Mouse (Mus musculus): ENCODE results near the gene Cecr2.
"Not testable (repeated sequence)": the region's sequence is repeated elsewhere in the genome, so short reads cannot be mapped to it uniquely, and the experiment has no call there.

Gene Cecr2

DNA sequence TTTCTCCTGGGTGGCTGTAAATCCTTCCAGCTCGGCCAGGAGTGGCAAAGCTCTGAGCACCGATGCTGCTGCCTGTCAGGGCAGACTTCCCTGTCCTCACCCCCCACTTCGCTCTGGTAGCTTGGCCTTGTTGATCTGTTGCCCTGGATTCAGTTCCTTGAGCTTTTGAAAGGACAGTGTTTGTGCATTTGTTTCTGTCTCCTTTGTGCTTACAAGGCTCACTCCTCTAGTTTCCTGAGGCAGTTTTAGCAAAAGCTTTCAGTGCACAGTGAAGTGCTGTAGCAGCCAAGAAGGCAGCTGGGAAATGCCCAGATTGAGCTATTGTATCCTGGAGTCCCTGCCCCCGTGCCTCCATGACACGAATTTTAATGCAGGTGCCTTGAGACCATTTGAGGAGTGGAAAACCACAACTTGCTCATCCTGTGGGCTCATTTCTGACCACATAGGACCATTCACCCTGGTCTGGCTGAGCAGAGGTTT lies 107.0 kb downstream of the Cecr2 start, which contains the start of gene Slc25a18:
Slc25a18 (plus strand) TSS at position 430 of the 480 bp plus-strand sequence.
- DNase-seq (ENCODE audit: low spot score in 2 of 2): no peak

DNA sequence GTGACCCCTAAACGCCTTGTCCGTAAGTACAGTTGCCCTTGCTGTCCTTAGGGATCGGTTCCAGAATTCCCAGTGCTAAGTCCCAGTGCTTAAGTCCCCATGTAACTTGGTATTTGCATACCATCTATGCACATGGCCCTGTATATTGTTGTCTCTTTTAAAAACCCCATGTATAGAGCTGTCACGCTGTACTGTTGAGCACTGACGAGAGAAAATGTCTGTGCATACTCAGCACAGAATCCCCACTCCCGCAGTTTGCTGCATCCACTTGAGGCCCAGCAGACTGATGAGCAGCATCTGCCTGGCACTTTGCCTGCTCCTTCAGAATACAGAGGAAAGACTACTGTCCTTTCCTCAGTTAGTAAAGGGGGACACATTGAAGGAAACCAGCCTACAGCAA lies 107.6 kb downstream of the Cecr2 start:
- no peak for DNase-seq (ENCODE audit: low spot score in 2 of 2)

DNA sequence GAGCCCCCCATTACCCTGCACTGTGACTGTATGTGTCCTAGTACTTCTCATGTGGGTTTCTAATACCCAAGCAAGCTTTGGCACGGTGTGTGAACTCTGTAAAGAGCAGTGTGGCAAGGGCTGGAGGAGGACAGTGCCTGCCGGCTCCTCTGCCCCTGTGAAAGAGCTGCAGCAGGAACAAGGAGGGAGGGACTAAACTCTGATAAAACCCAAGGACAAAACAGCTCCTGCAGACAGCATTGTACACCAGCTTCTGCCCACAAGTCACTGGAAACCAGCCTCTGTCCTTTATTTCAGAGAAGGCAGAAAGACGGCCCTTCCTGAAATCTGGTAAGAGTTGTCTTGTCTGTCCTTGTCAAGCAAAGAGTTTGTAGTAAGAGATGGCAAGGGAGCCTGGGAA lies 110.1 kb downstream of the Cecr2 start:
- no peak for DNase-seq (ENCODE audit: low spot score in 2 of 2)

DNA sequence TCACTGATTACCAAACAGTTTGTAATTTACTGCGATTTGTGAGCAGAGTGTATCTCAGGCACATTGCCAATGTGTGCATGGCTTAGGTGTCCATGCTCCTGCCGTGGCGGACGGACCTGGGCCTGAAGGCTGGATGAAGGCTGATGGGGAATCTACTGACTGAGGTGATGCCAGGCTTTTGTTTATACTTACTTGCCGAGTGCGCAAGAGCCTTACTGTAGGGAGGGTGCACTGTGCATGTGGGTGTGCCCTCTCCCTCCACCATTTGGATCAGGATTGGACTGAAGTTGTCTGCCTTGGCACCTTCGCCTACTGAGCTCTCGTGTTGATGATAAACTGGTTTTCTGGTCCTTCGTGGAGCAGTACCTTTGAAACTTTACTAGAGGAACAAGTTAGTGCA lies 111.4 kb downstream of the Cecr2 start:
- DNase-seq (ENCODE audit: low spot score in 2 of 2): no peak

DNA sequence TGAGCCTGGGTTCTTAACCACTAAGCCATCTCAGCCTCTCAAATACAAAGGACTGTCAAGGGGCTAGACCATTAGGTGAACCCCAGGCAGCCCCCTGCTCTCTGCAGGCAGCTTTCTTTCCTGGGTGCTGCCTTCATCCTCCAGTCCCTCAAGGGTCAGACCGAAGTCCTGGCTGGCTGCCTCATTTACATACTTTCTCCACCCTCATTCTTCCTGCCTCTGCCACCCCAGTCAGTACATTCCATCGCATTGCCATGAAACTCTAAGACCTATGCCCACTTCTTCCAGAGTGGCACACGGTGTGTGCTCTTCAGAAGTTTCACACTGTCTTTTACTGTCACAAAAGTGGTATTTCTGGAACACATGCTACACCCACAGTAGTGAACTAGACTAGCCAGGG lies 112.1 kb downstream of the Cecr2 start:
- DNase-seq (ENCODE audit: low spot score in 2 of 2): no peak

DNA sequence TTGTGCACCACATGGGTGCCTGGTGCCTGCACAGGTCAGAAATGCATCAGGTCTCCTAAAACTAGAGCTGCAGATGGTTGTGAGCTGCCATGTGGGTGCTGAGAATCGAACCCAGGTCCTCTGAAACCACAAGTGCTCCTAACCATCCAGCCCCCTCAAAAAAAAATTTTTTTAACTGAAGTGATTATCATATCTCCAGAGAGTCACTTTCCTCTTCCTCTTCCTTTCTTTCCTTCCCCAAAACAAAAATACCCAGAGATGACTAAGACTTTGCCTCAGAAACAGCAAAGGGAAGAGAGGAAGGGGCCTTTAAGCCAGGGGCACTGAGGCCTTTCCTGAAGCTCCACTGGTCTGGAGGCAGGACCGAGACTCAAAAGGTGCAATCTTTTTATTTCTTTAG lies 116.8 kb downstream of the Cecr2 start:
- DNase-seq (ENCODE audit: low spot score in 2 of 2): no peak

DNA sequence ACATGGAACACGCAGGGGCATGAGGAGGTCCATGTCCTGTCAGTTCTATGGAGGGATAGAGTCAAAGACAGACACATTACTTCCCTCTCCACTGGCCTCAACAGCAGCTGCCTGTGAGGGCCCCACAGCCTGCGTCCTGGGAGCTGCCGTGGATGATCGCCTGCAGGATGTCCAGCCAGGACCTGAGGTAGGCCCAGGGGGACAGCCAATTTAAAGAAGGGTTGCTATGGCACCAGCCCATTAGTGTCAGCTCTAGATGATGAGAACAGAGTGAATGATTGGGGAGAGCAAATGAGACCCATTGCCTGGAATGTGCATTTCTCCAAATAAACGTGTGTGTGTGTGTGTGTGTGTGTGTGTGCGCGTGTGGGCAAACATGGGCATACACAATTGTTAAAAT lies 118.2 kb downstream of the Cecr2 start:
- DNase-seq (ENCODE audit: low spot score in 2 of 2): no peak

DNA sequence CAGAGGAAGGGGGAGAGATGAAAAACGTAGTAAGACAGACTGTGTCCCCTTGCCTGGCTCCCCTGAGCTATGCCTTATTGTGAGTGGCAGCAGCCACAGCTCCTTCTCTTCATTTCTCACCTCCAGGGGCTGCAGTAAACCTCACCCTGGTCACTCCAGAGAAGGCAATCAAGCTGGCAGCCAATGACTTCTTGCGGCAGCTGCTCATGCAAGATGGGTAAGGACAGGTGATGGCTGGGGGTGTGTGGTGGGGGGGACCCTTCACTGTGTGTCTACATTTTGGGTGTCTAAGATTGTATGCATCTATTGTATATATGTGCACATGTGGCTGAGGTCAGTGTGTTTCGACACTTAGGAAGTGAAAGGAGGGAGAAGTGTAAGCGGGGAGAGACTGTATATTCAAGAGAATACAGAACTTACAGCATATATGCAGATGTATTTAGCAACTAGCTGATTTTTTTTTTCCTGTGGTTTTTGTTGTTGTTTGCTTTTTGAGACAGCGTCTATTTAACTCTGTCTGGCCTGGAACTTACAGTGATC lies 122.0 kb downstream of the Cecr2 start:
- no peak for DNase-seq (ENCODE audit: low spot score in 2 of 2)

DNA sequence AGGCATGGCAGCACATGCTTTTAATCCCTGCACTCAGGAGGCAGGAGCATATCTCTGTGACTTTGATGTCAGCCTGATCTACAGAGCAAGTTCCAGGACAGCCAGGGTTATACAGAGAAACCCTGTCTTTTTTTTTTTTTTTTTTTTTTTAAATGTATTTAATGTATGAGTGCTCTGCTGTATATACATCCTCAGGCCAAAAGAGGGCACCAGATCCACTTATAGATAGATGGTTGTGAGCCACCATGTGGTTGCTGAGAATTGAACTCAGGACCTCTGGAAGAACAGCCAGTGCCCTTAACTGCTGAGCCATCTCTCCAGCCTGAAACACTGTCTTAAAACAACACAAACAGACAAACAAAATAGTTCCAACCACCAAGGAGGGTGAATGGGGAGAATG lies 122.7 kb downstream of the Cecr2 start:
- no peak for DNase-seq (ENCODE audit: low spot score in 2 of 2)

DNA sequence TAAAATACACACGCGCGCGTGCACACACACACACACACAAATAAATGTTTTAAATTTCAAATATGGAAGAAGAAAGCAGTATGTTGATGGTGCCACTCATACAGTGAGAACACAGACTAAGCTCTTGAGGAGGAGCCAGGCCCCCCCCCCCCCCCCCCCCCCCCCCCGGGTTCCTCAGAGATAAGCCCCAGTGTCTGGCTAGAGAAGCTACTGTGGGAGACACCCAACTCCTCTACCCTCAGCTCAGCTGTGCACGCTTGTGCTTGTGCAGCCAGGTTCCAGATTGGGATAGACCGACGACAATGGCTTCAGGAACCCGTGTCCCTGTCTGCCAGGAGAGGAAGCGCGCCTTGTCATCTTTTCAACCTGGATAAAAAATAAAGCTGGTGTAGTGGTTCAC lies 124.0 kb downstream of the Cecr2 start:
- DNase-seq (ENCODE audit: low spot score in 2 of 2): no peak

DNA sequence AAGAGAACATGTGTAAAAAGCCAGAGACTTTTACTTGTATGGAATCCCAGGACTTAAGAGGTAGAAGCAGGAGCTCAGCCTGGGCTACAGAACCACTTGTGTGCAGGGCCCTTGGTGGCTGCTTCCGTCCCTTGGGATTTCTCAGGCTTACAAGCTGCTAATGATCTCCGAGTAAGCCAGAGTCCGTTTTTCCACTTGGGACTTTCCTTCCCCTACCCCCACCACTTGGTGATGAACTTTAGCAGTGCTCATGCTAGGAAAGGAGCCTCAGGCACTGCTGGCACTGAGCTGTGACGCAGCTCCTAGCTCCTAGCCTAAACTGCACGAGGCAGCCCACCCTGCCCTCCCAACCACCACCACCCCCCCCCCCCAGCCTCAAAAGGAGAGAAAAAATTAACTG lies 124.5 kb downstream of the Cecr2 start:
- no peak for DNase-seq (ENCODE audit: low spot score in 2 of 2)

DNA sequence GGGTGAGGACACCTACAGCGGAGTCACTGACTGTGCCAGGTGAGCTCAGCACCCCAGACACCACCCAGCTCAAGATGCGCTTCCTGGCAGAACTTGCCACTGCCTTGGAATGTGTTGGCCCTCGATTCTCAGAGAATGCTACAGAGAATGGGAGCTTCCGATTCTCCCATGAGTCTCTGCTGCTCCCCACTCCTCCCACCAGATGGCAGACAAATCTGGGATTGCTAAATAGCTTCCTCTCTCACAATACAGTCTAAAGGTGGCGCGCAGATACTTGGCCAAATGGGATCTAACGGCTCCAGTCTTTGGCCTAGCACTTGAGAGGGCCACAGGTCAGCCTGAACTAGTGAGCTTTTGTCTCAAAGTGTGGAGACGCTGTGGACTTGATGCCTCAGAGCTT lies 126.8 kb downstream of the Cecr2 start:
- no peak for DNase-seq (ENCODE audit: low spot score in 2 of 2)

DNA sequence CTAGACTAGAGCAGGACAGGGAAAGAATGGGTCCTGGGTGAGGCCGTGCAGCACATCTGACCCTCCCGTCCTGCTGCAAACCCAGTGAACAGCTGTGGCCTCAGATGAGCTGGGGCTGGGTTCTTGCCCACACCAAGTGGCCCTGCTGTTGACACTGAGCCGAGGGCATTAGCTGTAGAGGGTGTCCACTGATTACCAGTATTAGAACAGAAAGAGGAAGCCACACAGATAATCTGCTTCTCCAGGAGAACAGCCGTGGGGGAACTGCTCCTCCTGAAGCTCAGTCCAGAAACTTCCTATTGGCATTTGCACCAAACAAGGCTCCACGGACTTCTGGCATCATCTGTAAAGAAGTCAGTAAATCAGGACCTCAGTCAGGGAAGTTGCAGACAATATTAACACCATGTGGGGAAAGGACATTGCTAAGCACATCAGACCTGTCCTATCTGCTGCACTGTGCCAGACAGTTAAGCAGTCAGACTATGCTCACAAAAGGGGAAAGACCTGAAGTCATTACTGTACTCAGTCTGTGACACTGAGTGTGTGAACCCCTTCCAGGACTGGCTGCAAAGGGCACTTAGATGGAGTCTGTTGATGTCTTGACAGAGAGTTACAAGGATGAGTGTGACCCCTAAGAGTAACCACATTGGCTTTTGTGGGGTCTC lies 129.4 kb downstream of the Cecr2 start:
- no peak for DNase-seq (ENCODE audit: low spot score in 2 of 2)

DNA sequence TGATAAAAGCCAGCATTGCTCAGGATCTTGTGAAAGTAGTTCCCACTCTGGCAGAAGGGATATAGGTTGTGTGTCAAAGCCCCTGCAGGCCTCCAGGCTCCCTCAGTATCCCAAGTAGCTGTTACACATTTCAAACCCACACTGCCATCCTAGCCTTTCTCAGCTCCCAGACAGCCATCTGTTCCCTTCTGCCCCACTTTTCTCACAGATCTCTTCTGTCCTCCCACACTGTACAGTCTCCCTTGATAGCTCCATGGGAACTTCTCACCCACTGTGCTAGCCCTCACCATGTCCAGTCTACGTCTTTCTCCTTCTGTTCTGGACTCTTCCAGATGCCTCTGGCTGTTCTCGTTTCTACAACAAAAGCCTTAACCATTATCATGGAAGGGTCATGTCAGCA lies 129.9 kb downstream of the Cecr2 start:
- peak in 1 of 2 experiments; percentile 26 for DNase-seq (ENCODE audit: low spot score in 2 of 2)

DNA sequence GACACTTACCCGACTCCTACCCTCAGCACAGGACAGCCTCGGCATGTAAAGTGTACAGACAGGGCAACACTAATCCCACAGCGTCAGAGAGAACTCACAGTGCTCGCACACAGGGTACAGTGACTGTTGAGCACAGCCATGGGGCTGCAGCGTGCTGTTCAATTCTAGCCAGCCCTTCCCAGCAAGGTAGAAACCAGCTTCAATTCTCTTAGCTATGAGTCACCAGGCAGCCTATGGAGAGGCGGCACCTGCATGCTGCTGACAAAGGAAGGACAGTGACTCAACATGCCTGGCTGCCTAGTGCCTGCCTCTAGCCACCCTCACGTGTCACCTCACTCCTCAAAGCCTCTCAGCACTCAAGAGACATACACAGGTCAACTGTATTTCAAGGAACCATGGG lies 131.8 kb downstream of the Cecr2 start:
- no peak for DNase-seq (ENCODE audit: low spot score in 2 of 2)

DNA sequence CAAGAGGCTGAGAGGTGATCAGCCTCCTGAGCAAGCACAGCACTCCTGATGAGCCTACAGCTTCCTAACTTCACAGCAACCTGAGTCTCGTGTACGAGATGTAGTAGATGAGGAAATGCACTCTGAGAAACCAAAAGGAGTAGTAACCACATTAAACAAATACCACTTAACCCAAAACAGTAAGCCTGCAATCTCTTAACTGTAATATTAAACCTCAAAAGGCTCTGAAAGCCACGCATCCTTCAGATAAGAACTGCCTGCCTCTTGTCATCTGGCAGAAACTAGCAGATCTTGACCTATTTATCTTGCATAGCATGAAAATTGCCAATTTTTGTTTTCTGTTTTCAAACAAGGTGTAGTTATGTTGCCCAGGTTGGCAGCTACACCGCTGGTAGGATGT lies 132.7 kb downstream of the Cecr2 start:
- DNase-seq (ENCODE audit: low spot score in 2 of 2): no peak

DNA sequence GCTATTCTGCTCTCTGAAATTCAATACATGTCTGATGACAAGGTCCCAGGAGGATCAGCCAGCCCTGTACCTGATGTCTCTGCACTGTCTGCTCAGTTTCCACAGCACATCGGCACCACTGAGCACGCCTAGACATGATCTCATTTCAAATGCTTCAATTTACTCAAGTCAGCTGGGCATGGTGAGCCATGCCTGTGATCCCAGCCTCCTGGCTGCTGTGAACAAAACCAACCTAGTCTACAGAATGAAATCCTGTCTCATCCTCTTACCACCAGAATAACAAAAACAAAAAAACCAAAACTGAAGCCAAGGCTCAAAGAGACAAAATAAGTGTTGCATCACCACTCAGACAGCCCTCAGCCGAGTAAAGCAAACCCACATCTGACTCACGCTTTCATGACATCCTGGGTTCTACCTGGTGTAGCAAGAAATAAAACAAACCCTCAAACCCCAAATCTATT lies 133.4 kb downstream of the Cecr2 start:
- DNase-seq (ENCODE audit: low spot score in 2 of 2): no peak

DNA sequence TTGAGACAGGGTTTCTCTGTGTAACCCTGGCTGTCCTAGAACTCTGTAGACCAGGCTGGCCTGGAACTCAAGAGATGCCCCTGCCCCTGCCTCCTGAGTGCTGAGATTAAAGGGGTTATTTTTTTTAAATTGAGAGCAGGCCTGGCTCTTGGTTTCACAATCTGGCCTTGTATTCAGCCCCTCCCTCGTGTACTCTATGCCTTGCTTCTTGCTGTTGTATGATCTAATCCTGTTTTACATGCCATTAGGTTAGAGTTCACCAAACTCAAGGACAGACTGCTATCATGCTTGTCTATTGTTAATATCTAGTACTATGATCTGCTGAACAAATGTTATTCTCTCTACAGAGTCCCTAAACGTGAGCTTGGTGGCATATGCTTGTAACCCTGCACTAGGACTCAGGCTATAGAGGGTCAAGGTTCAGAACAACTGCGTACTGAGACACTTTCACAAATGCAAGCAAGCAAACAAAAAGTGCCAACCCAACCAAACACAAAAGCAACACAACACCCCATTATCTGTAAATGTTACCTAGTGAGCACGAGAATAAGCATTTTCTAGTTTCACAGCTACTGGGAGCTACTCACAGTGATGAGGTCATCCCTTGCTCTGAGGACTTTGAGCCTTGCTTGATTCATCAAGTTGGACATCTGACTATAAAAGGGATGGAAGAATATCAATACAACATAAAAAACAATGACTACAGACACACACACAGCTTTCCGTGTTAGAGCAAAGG lies 141.0 kb downstream of the Cecr2 start:
- DNase-seq (ENCODE audit: low spot score in 2 of 2): no peak

DNA sequence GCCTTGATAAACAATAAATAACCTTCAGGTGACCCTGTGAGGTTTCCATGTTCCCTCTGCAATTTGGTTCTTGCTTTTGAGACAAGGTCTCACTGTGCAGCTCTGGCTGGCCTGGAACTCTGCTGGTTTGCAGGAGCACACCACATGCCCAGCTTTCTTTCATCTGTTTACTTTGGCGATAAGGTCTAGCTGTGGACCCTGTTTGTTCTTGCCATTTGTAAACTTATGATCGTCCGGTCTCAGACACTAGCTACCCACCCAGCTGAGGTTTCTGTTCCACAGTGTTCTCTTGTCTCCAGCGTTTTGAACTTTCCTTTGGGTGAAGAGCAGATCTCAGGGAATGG lies 141.5 kb downstream of the Cecr2 start:
- no peak for DNase-seq (ENCODE audit: low spot score in 2 of 2)

DNA sequence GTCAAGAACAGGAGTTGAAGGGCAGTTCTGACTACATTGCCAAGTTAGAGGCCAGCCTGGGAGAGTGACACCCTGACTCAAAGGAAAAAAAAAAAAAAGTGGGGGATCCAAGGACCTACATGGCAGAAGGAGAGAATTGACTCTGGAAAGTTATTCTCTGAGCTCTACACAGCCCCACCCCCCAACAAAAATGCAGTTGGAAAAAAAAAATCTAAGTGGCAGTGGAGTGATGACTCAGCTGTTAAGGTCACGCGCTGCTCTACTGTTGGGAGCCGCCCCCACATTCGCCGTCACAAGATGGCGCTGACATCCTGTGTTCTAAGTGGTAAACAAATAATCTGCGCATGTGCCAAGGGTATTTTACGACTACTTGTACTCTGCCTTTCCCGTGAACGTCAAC lies 145.8 kb downstream of the Cecr2 start:
- DNase-seq (ENCODE audit: low spot score in 2 of 2): not testable (repeated sequence)

DNA sequence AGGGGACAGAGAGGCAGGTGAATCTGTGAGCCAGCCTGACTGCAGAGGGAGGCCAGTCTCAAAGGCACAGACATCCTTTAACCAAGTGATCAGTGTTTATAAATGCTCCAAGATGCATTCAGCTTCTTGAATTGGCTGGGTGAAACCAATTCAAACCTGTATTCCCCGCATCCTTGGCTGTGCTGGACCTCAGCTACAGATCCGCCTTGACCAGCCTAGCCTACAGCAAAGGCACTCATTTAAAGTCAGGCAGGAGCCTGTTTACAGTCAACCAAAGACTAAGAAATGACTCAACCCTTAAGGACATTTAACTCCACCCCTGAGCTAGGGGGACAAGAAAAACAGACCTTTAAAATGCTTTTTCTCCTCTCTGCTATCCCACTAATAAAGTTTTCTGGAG lies 153.1 kb downstream of the Cecr2 start:
- DNase-seq (ENCODE audit: low spot score in 2 of 2): no peak

DNA sequence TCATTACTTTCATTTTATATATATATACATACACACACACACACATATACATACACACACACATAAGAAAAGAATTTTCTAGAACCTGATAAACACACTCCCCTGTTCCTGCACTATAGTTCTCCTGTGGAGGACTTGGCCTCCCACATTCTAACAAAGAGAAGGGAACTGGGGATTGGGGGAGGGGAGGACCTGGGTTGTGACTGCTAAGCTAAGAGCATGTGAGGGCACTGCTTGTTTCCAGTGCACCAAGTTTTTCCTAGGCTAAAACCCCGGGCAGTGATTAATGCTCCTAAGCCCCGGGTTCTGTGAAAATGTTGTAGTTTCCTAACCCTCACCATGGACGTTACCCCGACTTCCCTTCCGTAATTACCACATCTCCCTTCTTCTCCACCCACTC lies 154.0 kb downstream of the Cecr2 start:
- DNase-seq (ENCODE audit: low spot score in 2 of 2): no peak
